Mouse (Mus musculus) midbrain, embryonic 15.5 days (tissue): ENCODE measurements at regions not wholly inside any gene's neighbourhood (a gene's known extent, or its start where the extent isn't known, plus 50 kb on each side); places are given as distances from the start of the nearest gene placed in this dataset.

Experiments
- ATAC-seq: fragments of 200-750 bp; cut with Nextera tagmentation; replicated peaks from 2 replicates; pipeline ENCODE4 v1.8.0; 2017; ENCODE audit warnings: moderate TSS enrichment
- H3K27ac ChIP-seq: fragments of 300-500 bp; sonication (generic); 2 replicates; pipeline ENCODE4 v1.5.1; 2015; ENCODE audit warnings: mild to moderate bottlenecking, inconsistent platforms
- H3K27me3 ChIP-seq: fragments of 300-500 bp; sonication (generic); replicated peaks from 2 replicates; pipeline ENCODE4 v1.6.1; 2015; ENCODE audit warnings: inconsistent platforms
- H3K36me3 ChIP-seq: fragments of 300-500 bp; sonication (generic); replicated peaks from 2 replicates; pipeline ENCODE4 v1.6.1; 2015; ENCODE audit warnings: inconsistent platforms
- H3K4me1 ChIP-seq: fragments of 300-500 bp; sonication (generic); 2 replicates; pipeline ENCODE4 v1.6.1; 2015; ENCODE audit warnings: inconsistent platforms
- H3K4me2 ChIP-seq: fragments of 300-500 bp; sonication (generic); 2 replicates; pipeline ENCODE4 v1.6.1; 2015; ENCODE audit warnings: inconsistent platforms, mild to moderate bottlenecking, moderate library complexity
- H3K4me3 ChIP-seq: fragments of 300-500 bp; sonication (generic); 2 replicates; pipeline ENCODE4 v1.5.1; 2015; ENCODE audit warnings: mild to moderate bottlenecking, inconsistent platforms
- H3K9ac ChIP-seq: fragments of 300-500 bp; sonication (generic); 2 replicates; pipeline ENCODE4 v1.6.1; 2015; ENCODE audit warnings: mild to moderate bottlenecking, inconsistent platforms
- H3K9me3 ChIP-seq: fragments of 300-500 bp; sonication (generic); 2 replicates; pipeline ENCODE4 v1.6.1; 2016; ENCODE audit warnings: inconsistent platforms
- WGBS: fragments of 180-500 bp; shearing (Covaris S2); methylation state at CpG from one replicate; pipeline ENCODE4 v1.1.7; 2015; ENCODE audit warnings: mixed read lengths; 5-methylcytosine and 5-hydroxymethylcytosine counted together

DNA sequence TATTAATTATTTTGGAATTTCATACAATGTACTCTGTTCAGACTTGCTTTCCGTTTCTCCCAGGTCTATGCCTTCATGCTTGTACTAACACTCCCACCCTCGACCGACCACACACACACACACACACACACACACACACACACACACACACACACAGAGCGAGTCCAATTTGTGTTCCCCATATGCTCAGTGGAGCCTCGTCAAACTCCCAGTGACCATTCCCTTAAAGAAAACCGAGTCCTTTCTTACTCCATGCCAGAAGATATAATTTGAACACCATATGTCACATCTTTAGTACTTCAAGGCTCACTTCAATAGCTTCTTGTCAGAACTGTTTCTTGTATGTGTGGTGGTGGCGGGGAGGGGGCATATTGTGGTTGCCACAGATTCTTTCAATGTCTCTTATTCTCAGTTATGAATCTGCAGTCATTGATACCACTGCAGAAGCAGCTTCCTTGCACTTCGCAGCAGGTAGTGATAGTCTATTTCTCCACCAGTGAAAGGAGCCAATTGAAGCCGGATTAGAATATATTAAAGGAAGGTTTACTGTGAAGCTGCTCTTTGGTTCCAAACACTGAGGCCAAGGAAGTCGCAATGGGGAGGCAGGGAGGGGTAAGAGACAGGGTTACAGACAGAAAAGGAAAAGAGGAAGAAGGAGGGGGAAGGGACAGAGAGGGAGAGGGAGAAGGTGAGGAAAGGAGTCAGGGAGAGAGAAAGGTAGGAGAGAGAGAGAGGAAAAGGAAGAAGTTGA, 672.3 kb downstream of the Vgll3 start:
- Histone ChIP-seq H3K27me3 (no peaks in the 10 kb centered on the region), H3K9ac (no peak overlapping the region), H3K4me3 (no peak overlapping the region), H3K4me2 (no peak overlapping the region), H3K36me3 (no peaks in the 10 kb centered on the region), H3K27ac (no peak overlapping the region), H3K4me1 (no peaks in the 10 kb centered on the region), H3K9me3 (peaks cover 2% of the 10 kb centered on the region; the same call in 1 of the 2 replicates)
- ATAC-seq = peak; percentile 50; the same call in 1 of the 2 replicates
- WGBS = 33% methylated on average over 10 of the region's 10 CpGs

DNA sequence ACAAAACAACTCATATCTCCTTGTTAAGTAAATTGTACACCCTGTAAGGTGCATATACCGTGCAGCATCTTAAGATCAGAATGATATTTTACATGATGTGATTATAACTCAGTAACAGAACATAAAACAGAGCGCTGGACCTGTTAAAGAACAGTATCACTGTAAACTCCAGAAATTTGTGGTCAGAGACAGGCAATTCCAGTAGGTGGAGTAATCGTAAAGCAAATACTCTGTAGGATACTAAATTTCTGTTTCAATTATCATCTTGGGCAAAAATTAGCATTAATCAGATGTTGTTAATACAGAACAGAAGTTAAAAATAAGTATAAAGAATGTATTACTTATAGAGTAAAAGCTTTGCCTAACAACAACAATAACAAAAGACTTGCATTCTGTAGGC, 680.5 kb downstream of the Vgll3 start:
- H3K9ac ChIP-seq = no peak overlapping the region
- no peaks in the 10 kb centered on the region for H3K36me3 ChIP-seq
- no peaks in the 10 kb centered on the region for H3K4me1 ChIP-seq
- H3K27ac ChIP-seq = no peak overlapping the region
- H3K4me3 ChIP-seq = no peak overlapping the region
- ATAC-seq = no peak; the same call in 1 of the 2 replicates
- no peak overlapping the region for H3K4me2 ChIP-seq
- H3K9me3 ChIP-seq = peaks cover 2% of the 10 kb centered on the region; the same call in 1 of the 2 replicates
- no peaks in the 10 kb centered on the region for H3K27me3 ChIP-seq
- 74% methylated on average over 3 of the region's 3 CpGs for WGBS
